Mouse (Mus musculus) neural tube, embryonic 10.5 days (tissue): ENCODE measurements around the gene Celf6.
A peak's percentile ranks its signal among the peaks of the same experiment; 100 is the strongest.

ENCODE experiments used
- DNase-seq: peaks from one replicate; pipeline ENCODE4 v3.0.0-alpha.2; 2017; ENCODE audit warnings: low spot score; ENCODE audit errors: extremely low spot score

Celf6 gene

DNA sequence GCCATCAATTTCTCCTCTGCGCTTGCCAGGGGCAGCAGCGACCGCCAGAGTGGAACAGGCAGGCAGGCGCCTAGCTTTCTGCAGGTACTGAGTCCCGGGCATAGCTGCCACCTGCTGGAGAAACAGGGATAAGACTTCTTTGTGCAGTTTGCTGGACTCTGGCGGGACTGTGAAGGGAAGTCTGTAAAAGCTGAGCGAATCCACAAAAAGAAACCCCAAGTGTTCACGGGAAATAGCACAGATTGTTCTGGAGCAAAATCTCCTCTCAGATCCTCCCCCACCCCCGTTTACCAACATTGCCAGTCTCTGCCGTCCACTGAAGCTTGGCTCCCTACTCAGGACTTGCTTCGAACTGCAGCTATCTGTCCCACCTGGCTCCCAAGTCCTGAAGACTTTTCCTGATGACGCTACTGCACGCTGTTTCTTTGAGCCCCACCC, 7.2 kb downstream of the Celf6 start:
- peak; percentile 80 for DNase-seq

DNA sequence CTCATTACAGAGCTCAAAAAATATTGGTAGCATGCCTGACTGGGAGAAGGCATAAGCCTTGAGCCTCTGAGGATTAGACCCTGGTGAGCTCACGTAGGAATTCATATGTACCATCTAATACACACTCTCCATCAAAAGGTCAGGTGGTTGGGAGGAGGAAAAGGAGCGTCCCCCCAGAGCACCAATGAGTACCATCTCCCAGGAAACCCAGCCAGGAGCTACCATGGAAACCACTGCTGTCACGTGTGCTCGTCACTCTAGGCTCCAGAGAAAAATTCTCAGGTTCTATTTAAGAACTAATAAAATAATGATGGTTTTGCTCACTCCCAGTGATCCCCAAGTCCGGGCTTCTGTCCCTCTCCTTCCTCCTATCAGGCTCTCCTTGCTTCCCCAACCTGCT, 10.5 kb downstream of the Celf6 start:
- DNase-seq: no peak

DNA sequence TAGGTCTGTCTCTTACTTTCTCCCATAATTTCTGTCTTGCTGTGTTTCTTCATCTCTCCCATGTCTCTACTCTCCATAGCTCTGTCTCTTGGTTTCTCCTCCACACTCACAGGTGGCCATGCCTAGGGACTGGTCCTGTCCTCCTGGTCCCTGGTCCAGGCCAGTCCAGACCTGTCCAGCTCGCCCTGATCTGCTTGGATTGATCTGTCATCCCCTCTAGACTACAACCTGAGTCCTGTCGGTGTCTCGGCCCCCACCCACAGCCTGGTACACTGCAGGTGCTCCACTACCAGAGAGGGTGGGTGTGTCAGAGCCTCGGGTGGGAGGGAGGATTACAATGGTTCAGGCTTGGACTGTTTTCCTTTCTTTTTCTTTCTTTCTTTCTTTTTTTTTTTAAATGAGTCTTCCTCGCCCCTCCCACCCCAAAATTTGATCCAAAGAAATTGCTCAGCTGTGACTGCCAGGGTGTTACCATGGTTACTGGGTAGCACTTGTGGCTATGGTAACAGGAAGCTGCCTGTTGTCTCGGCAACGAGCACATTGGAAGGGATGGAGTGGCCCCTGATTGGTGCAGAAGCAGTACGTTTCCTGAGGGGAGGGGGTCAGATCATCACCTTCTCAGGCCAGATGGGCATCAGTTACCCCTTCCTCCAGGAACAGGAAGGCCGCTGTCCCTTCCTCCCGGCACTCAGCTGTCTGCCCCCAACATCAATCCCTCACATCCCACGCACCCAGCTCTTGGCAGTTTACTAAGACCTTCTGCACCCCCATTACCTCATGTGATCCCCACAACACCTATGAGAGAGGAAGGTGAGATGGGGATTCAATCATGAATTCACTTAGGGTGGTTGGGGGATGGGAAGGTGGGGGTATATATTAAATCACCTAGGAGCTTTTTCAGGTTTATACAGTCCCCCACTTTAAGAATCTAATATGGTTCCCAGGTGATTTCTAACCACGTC, 11.3 kb downstream of the Celf6 start:
- peak; percentile 33 for DNase-seq

DNA sequence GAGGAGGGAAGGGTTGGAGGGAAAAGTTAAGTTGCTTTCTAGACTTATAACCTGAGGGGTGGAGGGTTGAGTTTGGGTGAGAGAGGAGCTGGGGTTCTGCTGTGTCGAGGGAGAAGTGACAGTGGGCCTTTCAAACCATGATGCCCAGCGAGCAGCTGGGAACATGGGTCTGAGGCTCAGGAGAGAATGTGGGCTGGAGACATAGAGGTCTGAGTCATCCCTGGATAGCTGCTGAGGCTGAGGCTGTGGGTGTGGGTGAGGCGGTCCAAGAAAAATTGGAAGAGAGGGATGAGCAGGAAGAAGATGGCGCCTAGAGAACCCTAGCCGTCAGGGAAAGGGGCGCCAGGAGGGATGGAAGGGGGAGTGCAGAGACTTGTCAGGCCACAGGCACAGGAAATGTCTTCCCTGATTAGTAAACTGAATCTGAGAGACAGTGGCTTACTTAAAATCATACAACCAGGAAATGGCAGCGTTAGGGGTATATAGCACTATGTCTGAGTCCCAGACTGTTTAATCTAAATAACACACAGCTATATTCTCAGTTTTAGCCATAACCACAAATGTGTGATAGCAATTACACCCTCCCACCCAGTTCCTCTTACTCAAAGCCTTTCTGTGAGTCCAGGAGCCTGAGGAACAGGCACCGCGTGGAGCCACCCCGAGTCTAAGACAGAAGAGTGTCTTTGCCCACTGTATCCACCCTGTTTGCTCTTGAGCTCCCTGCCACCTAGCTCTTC, 12.2 kb downstream of the Celf6 start:
- DNase-seq: no peak

DNA sequence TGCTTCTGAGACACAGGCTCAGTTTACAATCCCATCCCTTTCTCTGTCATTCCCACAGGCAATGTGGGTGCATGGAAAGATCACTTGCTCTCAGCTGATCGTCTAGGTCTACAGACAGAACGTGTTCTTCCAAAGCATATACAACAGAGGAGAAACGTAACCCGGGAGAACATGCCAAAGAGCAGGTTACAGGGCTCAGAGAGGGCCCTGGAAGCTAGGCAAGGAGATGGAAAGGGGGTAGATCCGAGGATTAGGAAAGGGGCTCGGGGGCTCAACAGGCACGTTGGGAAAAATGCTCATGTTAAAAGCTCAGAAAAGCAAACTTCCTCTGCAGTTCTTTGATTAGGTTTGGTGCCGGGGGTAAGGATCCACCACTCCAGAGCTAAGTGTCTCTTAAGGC, 23.9 kb downstream of the Celf6 start:
- no peak for DNase-seq

DNA sequence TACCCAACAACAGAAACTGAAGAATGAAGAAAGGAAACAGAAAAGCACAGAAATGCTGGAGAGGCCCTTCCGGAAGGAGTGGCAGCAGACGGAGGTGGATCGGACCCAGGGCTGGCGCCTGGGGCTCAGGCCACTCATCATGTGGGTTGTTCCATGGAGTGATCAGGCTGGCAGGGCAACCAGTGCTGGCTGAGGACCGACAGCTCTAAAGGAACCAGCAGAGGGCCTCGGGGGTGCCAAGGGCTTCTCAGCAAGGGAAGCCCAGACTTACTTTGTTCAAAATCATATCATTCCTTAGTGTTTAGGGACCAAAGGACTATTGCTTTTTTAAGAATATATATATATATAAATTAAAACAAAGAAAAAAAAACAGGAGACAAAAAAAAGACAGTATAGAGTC, 28.2 kb downstream of the Celf6 start:
- no peak for DNase-seq

DNA sequence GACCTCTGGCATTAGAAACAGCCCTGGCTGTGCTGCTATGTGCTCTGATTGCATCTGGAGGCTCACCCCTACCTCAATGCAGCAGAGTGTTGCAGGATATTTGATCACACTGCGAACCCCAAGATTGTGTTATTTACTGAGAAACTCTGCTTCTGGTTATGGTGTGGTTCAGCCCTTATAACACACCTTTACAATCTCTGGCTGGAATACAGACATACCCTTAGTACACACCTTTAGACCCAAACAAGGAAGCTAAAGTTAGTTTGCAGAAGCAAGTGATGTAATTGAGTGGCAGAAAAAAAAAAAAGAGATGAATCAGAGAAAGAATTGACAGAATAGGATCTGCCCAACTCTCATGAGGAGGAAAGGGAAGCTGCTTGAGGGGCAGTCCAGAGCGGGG, 33.2 kb downstream of the Celf6 start:
- no peak for DNase-seq

DNA sequence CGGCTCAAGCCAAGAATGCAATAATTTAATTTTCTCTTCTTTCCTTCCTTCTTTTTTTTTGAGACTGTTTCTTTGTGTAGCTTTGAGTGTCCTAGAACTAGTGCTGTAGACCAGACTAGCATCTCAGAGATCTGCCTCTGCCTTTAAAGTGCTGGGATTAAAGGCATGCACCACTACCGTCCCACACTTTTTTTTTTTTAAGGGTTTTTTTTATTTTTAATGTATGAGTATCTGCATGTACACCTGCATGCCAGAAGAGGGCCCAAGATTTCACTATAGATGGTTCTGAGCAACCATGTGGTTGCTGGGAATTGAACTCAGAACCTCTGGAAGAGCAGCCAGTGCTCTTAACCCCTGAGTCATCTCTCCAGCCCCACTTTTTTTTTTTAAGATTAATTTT, 38.1 kb downstream of the Celf6 start:
- no peak for DNase-seq

DNA sequence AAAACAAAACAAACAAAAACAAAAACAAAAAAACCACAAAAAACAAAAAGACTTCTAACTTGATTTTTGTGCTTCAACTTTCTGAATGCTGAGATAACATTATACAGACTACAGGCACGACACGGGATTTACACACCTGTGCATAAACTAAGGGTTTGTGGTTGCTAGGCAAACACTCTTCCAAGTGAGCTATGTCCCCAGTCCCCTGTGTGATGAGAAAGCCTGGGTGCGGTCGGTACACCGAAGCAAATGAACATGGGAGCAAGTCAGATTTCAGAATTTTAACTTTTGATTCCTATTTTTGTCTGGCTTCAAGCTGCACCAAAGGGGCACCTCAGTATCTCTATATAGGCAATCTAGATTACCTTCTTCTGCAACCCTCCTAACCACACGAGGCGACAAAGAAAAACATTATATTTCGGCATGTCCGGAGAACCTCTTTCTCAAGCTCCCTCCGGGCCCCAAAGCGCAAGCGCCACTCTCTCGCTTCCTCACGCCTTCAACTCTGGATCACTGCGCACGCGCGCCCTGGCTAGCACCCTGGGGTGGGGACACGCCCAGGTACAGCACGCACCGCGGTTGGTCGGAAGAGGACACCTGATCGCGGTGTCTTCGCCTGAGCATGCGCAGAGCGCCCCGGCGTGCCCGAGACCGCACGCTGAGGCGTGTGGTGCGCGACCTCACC, 39.0 kb downstream of the Celf6 start, which contains the start of gene Parp6:
Gene Parp6 (plus strand): TSS at position 663 of the 685 bp plus-strand sequence.
- DNase-seq: peak; percentile 99

DNA sequence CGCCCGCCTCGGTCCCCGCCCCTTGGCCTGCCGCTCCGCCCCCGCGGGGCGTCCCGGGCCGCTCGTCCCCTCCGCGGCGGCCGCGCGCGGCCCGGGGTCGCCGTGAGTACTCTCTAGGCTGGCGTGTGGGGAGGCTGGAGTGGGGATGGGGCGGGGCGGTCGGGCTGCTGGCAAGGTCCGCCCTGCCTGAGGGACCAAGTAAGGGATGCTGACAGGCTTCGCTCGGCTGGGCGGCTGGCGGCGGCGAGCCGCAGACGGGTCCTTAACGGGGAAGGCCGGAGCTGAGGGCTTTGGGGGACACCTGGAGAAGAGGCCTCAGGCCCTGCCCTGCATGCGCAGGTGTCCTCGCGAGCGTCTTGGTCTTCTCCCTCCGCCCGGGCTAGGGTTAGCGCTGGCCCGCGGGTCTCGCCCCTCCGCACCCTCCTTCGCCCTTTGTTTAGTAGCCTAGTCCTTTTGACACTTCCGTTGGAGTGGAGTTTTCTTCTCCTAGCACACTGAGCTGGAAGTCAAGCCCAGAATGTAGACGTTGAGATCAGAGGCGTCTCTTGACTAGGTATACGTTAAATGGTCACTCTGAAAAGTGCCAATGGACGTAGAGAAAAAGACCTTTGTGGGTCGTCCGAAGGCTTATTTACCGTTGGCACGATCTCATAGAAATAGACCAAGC, 39.7 kb downstream of the Celf6 start:
- DNase-seq: no peak

DNA sequence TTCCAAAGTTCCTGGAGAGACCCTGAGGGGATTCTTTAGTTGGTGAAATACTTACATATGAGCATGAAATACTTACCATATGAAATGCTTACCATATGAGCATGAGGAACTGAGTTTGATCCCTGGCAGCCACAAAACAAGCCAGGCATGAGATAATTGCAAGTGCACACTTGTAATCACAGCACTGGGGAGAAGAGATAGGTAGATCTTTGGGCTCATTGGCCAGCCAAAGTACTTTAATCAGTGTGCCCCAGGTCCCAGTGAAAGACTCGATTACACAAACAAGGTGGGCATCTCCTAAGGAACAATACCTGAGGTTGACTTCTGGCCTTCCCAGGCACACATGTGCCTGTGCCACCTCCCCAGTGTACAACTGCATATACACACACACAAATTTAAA, 60.7 kb downstream of the Celf6 start:
- no peak for DNase-seq

DNA sequence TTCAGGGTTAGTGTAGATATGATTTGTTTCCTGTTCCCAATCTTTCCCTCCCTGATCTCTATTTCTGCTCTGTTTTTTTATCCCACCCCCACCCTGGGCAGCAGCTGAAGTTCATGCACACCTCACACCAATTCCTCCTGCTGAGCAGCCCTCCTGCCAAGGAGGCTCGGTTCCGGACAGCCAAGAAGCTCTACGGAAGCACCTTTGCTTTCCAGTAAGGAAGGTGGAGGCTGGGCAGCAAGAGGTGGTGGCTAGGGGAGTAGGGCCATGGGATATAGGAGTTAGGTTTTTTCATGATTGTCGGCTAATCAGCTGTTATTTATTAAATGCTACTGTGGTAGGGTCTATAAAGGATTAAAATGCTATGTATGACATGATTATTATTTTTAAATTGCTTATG, 62.2 kb downstream of the Celf6 start:
- DNase-seq: no peak

DNA sequence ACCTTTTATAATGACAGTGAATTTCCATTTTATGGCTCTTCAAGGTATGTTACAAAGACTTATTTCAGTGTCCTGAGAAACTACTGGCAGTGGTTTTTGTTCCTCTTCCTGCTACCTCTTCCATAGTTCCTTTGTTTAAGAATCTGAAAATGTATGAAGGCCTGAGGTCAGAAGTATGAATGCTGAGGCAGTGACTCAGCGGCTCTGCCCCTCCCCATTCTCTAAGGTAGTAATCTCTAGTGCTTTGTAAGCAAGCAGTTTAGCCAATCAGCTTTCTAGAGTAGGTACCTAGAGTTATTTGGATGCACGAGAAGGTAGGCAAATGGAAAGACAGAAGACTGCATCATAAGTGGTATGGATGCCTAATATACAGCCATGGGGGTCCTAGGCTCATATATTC, 63.6 kb downstream of the Celf6 start:
- no peak for DNase-seq

DNA sequence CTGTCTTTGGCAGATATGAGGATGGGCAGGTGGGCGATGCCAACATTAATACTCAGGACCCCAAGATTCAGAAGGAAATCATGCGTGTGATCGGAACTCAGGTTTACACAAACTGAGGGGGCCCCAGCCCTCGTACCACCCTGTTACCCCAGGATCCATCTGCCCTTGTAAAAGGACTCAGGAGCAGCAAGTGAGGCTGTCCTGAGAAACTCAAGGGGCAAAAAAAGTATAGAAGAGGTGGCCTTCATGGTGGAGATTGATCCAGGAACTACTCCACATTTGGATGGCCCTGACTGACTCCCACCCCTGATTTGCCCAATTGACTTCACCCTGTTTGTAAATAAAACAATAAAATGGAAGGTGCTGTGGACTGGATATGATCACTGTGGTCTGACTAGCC, 72.2 kb downstream of the Celf6 start:
- DNase-seq: no peak

DNA sequence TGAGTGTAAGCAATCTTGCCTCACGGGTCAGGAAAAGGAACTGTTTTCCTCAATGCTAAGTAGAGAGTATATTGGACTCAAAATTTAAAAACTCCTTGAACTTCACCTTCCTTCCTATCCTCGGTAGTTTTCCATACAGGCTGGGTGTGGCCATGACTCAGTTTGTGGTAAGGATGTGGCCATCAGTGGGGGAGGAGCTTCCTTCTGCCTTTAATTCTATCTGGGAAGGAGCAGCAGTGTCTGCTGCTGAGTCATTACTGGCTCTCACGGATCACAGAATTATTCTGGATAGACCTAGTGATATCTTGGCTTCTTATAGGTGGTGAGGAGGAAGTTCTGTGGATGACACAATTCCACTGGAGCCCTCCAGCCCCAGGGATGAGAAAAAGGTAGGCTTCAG, 75.7 kb downstream of the Celf6 start:
- DNase-seq: no peak

DNA sequence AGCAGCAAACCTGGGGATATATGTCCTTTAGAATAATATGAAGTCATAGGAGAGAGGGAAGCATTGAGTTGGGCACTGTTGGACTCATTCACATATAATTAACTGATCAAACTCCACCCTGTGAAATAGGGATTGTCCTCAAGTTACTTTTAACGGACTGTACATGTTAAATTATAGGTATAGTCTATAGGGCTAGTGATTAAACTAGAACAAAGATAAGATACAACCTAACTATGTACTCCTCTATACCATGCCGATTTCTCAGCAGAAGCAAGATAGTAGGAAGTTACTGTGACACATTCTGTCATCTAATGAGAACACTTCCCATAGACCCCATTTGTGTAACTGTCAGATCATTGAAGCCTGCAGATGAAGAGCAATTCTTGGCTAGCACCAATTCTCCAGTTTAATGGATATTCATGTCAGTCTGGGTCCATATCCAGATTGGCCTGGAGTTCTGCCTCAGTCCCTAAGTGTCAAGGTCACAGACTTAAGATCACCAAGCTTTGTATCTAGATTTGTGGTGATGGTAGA, 76.8 kb downstream of the Celf6 start:
- no peak for DNase-seq

DNA sequence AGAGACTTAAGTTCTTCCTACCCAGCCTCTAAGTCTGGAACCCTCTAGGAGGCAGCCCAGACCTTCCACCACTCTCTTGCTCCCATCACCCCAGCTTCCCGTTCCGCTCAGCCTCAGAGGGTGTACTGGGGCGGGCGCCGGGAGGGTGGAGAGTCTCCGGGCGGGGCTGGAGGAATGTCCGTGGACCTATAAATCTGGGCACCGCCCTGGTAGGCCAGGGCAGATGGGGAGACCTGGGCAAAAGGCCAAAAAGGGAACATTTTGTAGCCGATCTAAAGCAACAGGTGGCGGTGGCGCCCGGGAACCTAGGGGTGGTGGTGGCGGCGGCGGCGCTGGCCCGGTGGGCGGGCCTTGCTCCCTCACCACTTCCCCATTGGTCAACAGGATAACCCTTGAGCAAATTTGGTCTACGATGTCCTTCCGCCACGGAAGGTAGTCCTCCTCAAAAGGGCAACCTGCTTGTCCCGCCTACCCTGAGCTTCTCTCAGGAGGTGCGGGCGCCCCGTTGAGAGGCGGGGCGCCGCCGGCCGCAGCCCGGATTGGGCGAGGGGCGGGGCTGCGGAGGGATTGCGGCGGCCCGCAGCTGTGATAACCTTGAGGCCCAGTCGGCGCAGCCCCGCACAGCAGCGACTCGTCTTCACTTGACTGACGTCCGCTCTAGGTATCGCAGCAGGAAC, 78.4 kb downstream of the Celf6 start, which contains the start of gene Pkm:
Gene Pkm (plus strand): TSS at position 411 of the 677 bp plus-strand sequence.
- DNase-seq: peak; percentile 97
